Mouse (Mus musculus): ENCODE results near the gene Zc3h14.

GRCm38 (mm10) chr12:98726078-98726477, 20.7 kb upstream of the Zc3h14 start:
- no peak for TF ChIP-seq CTCF (IDR thresholded peaks at IDR 0.05; ENCODE audit: low read depth)
- TF ChIP-seq EP300 (IDR thresholded peaks at IDR 0.05; ENCODE audit: low read depth): no peak
